Mouse (Mus musculus) limb, embryonic 10.5 days (tissue): Measurements from ENCODE around the gene Sval3. TPM values are rescaled to one million over a fixed set of nuclear protein-coding genes. Genes with fewer than 3 reads are reported as not detected.

ENCODE experiments used
- DNase-seq: peaks from one replicate; pipeline ENCODE4 v3.0.0-alpha.2; 2017; ENCODE audit warnings: low spot score
- H3K27ac ChIP-seq: fragments of 300-500 bp; sonication (generic); 2 replicates; pipeline ENCODE4 v1.5.1; 2016; ENCODE audit warnings: mild to moderate bottlenecking
- H3K27me3 ChIP-seq: fragments of 300-500 bp; sonication (generic); 2 replicates; pipeline ENCODE4 v1.6.1; 2016; ENCODE audit warnings: low read depth, mild to moderate bottlenecking; ENCODE audit not compliant: poor library complexity, severe bottlenecking
- H3K36me3 ChIP-seq: fragments of 300-500 bp; sonication (generic); 2 replicates; pipeline ENCODE4 v1.6.1; 2016; ENCODE audit warnings: mild to moderate bottlenecking, moderate library complexity
- H3K4me1 ChIP-seq: fragments of 300-500 bp; sonication (generic); 2 replicates; pipeline ENCODE4 v1.6.1; 2016
- H3K4me3 ChIP-seq: fragments of 300-500 bp; sonication (generic); 2 replicates; pipeline ENCODE4 v1.5.1; 2016; ENCODE audit warnings: mild to moderate bottlenecking, moderate library complexity
- H3K9me3 ChIP-seq: fragments of 300-500 bp; sonication (generic); replicated peaks from 2 replicates; pipeline ENCODE4 v1.6.1; 2016; ENCODE audit warnings: mild to moderate bottlenecking
- WGBS: fragments of 180-500 bp; shearing (Covaris S2); methylation state at CpG from one replicate; pipeline ENCODE4 v1.1.7; 2016; 5-methylcytosine and 5-hydroxymethylcytosine counted together
- polyA plus RNA-seq: library from polyadenylated mRNA; unstranded; fragments of >200 nt; fragmentation: Nextera tagmentation; extraction: Ambion mirVana; gene quantifications from 2 replicates; pipeline ENCODE4 v1.2.1, GENCODE M21; 2016

Gene Sval3
- not detected in 2 replicates for polyA plus RNA-seq

GRCm38 (mm10) chr6:41967840-41968239 is at the start of gene Sval3:
TSS of gene Sval3 (plus strand) at chr6:41968140.
- Histone ChIP-seq H3K4me3 (no peak within 1 kb of the TSS), H3K27ac (no peak within 1 kb of the TSS), H3K4me1 (no peaks in the 10 kb centered on the region), H3K27me3 (no peaks in the 10 kb centered on the region), H3K9me3 (no peaks in the 10 kb centered on the region), H3K36me3 (no peaks in the 10 kb centered on the region)
- DNase-seq: no peak
- WGBS: 81% methylated on average over 1 of the region's 1 CpGs

GRCm38 (mm10) chr6:41951330-41951729 is 16.6 kb upstream of the Sval3 start, which contains the start of gene Sval1:
TSS of gene Sval1 (plus strand) at chr6:41951630.
- no peaks in the 10 kb centered on the region for H3K4me1 ChIP-seq
- WGBS: 76% methylated on average over 1 of the region's 1 CpGs
- DNase-seq: no peak

More at GRCm38 (mm10) chr6:41951330-41951729, 16.6 kb upstream of the Sval3 start, which contains the start of gene Sval1:
- Histone ChIP-seq H3K4me3 (no peak within 1 kb of the TSS), H3K9me3 (no peaks in the 10 kb centered on the region), H3K27ac (no peak within 1 kb of the TSS), H3K27me3 (no peaks in the 10 kb centered on the region), H3K36me3 (no peaks in the 10 kb centered on the region)

Other genes starting within 250 kb of the Sval3 start
- gene Olfr459, start 193.0 kb upstream of the Sval3 start, polyA plus RNA-seq: not detected in 2 replicates
- gene Pip, start 120.6 kb upstream of the Sval3 start, polyA plus RNA-seq: not detected in 2 replicates
- gene Sval2, start 115.2 kb upstream of the Sval3 start, polyA plus RNA-seq: not detected in 2 replicates
- gene Sval1, start 16.5 kb upstream of the Sval3 start, polyA plus RNA-seq: not detected in 2 replicates
- not detected in 2 replicates for gene Sva, start 70.3 kb downstream of the Sval3 start, polyA plus RNA-seq
- not detected in 2 replicates for gene Tas2r139, start 172.8 kb downstream of the Sval3 start, polyA plus RNA-seq
- gene Tas2r144, start 247.2 kb downstream of the Sval3 start, polyA plus RNA-seq: not detected in 2 replicates